Mouse (Mus musculus) C2C12 (cell line): ENCODE data around the gene Arhgef10l. TPM values are rescaled to one million over a fixed set of nuclear protein-coding genes. Genes with fewer than 3 reads are reported as not detected.
"Not testable (repeated sequence)": the region's sequence is repeated elsewhere in the genome, so short reads cannot be mapped to it uniquely, and the experiment has no call there.

Source experiments
- H3K27me3 ChIP-seq: one replicate; pipeline ENCODE4 v1.6.1; 2011; ENCODE audit not compliant: control insufficient read depth, insufficient read depth, insufficient read length
- H3K36me3 ChIP-seq: one replicate; pipeline ENCODE4 v1.6.1; 2011; ENCODE audit not compliant: control insufficient read depth, insufficient read depth
- H3K4me3 ChIP-seq: one replicate; pipeline ENCODE4 v1.5.1; 2011; ENCODE audit warnings: mild to moderate bottlenecking, control low read depth; ENCODE audit not compliant: poor library complexity, insufficient read depth, severe bottlenecking
- H3K79me2 ChIP-seq: one replicate; pipeline ENCODE4 v1.6.1; 2011; ENCODE audit not compliant: control insufficient read depth, insufficient read depth
- H3K79me3 ChIP-seq: one replicate; pipeline ENCODE4 v1.6.1; 2011; ENCODE audit warnings: low read depth, control low read depth
- H3ac ChIP-seq: one replicate; pipeline ENCODE3; 2011; ENCODE audit warnings: low read depth; ENCODE audit not compliant: control insufficient read depth, insufficient read length
- CEBPB ChIP-seq: IDR thresholded peaks from one replicate; pipeline ENCODE4 v1.6.1; 2011; ENCODE audit warnings: low read depth, mild to moderate bottlenecking, control low read depth, moderate library complexity
- CTCF ChIP-seq: IDR thresholded peaks from one replicate; pipeline ENCODE4 v1.5.1; 2011; ENCODE audit not compliant: control insufficient read depth, insufficient read depth, insufficient read length
- FOSL1 ChIP-seq: IDR thresholded peaks from one replicate; pipeline ENCODE4 v1.8.0; 2011; ENCODE audit warnings: mild to moderate bottlenecking, low read length; ENCODE audit not compliant: poor library complexity, insufficient read depth, severe bottlenecking
- MAX ChIP-seq: IDR thresholded peaks from one replicate; pipeline ENCODE4 v1.6.1; 2011; ENCODE audit warnings: mild to moderate bottlenecking, control low read depth
- MYOD1 ChIP-seq: IDR thresholded peaks from one replicate; pipeline ENCODE4 v1.6.1; 2011; ENCODE audit warnings: low read depth; ENCODE audit not compliant: control insufficient read depth, insufficient read length
- MYOG ChIP-seq: IDR thresholded peaks from one replicate; pipeline ENCODE4 v1.6.1; 2011; ENCODE audit not compliant: control insufficient read depth, insufficient read length; ENCODE audit errors: extremely low read depth
- USF1 ChIP-seq: IDR thresholded peaks from one replicate; pipeline ENCODE4 v1.6.1; 2011; ENCODE audit warnings: low read depth, mild to moderate bottlenecking, control low read depth, moderate library complexity
- polyA plus RNA-seq: library from polyadenylated mRNA; unstranded; fragments of >200 nt; fragmentation: generic; extraction: Trizol; gene quantifications from one replicate; pipeline ENCODE4 v1.2.1, GENCODE M21; 2012; ENCODE audit warnings: missing spikeins

The Arhgef10l gene
- polyA plus RNA-seq, 1 experiment = 27.8 TPM

GRCm38 (mm10) chr4:140576628-140577027 is 89.2 kb downstream of the Arhgef10l start:
- no peaks in the 10 kb centered on the region for H3K79me3 ChIP-seq
- H3K36me3 ChIP-seq = peaks cover 29% of the 10 kb centered on the region

GRCm38 (mm10) chr4:140574863-140575262 is 90.9 kb downstream of the Arhgef10l start:
- peaks cover 32% of the 10 kb centered on the region for H3K36me3 ChIP-seq
- H3K79me3 ChIP-seq, H3K79me2 ChIP-seq, H3K27me3 ChIP-seq, H3ac ChIP-seq, H3K4me3 ChIP-seq: not testable (repeated sequence)
- peak; percentile 72 for TF ChIP-seq MYOD1

More at GRCm38 (mm10) chr4:140576628-140577027, 89.2 kb downstream of the Arhgef10l start:
- Histone ChIP-seq H3K27me3 (no peaks in the 10 kb centered on the region), H3K4me3 (no peak overlapping the region), H3K79me2 (no peaks in the 10 kb centered on the region), H3ac (no peak overlapping the region)
- TF ChIP-seq USF1 (no peak), MYOD1 (no peak), CTCF (no peak), MAX (no peak), MYOG (no peak), CEBPB (no peak), FOSL1 (no peak)

GRCm38 (mm10) chr4:140572376-140572775 is 93.4 kb downstream of the Arhgef10l start:
- Histone ChIP-seq H3K79me3 (no peaks in the 10 kb centered on the region), H3K4me3 (no peak overlapping the region), H3K27me3 (no peaks in the 10 kb centered on the region), H3ac (no peak overlapping the region), H3K79me2 (no peaks in the 10 kb centered on the region), H3K36me3 (peaks cover 36% of the 10 kb centered on the region)
- no peak for TF ChIP-seq MAX
- TF ChIP-seq CTCF = no peak
- TF ChIP-seq MYOG = no peak
- no peak for TF ChIP-seq FOSL1
- TF ChIP-seq USF1 = no peak
- no peak for TF ChIP-seq CEBPB
- no peak for TF ChIP-seq MYOD1

- Histone ChIP-seq H3K79me3 (no peaks in the 10 kb centered on the region), H3K4me3 (no peak overlapping the region), H3K79me2 (no peaks in the 10 kb centered on the region), H3ac (no peak overlapping the region), H3K36me3 (peaks cover 30% of the 10 kb centered on the region), H3K27me3 (no peaks in the 10 kb centered on the region)
- TF ChIP-seq CEBPB = no peak
- no peak for TF ChIP-seq USF1
- TF ChIP-seq CTCF = no peak
- no peak for TF ChIP-seq MAX
- TF ChIP-seq MYOG = no peak
- no peak for TF ChIP-seq FOSL1
- no peak for TF ChIP-seq MYOD1
These were observed 96.4 kb downstream of the Arhgef10l start for GRCm38 (mm10) chr4:140569394-140569793.

- peaks cover 26% of the 10 kb centered on the region for H3K36me3 ChIP-seq
These were observed 97.8 kb downstream of the Arhgef10l start for GRCm38 (mm10) chr4:140567911-140568480.

GRCm38 (mm10) chr4:140566785-140567184 is 99.0 kb downstream of the Arhgef10l start:
- no peak for TF ChIP-seq CTCF
- no peak for TF ChIP-seq CEBPB
- TF ChIP-seq MYOG = no peak
- TF ChIP-seq FOSL1 = no peak
- TF ChIP-seq MAX = no peak
- TF ChIP-seq MYOD1 = no peak
- TF ChIP-seq USF1 = no peak
- Histone ChIP-seq H3ac (no peak overlapping the region), H3K79me3 (no peaks in the 10 kb centered on the region), H3K79me2 (no peaks in the 10 kb centered on the region), H3K4me3 (no peak overlapping the region), H3K27me3 (no peaks in the 10 kb centered on the region), H3K36me3 (peaks cover 36% of the 10 kb centered on the region)

More at GRCm38 (mm10) chr4:140567911-140568480, 97.8 kb downstream of the Arhgef10l start:
- Histone ChIP-seq H3ac (no peak overlapping the region), H3K27me3 (no peaks in the 10 kb centered on the region), H3K4me3 (no peak overlapping the region), H3K79me3 (no peaks in the 10 kb centered on the region), H3K79me2 (no peaks in the 10 kb centered on the region)
- no peak for TF ChIP-seq CEBPB
- TF ChIP-seq MAX = no peak
- no peak for TF ChIP-seq FOSL1
- TF ChIP-seq MYOG = no peak
- no peak for TF ChIP-seq MYOD1
- TF ChIP-seq USF1 = no peak
- no peak for TF ChIP-seq CTCF

- not testable (repeated sequence) for H3K79me3 ChIP-seq, H3ac ChIP-seq, H3K4me3 ChIP-seq, H3K27me3 ChIP-seq, H3K79me2 ChIP-seq
- peaks cover 40% of the 10 kb centered on the region for H3K36me3 ChIP-seq
These were observed 101.4 kb downstream of the Arhgef10l start for GRCm38 (mm10) chr4:140564459-140564858.
